Mouse (Mus musculus): ENCODE data around the gene Pctp.

DNA sequence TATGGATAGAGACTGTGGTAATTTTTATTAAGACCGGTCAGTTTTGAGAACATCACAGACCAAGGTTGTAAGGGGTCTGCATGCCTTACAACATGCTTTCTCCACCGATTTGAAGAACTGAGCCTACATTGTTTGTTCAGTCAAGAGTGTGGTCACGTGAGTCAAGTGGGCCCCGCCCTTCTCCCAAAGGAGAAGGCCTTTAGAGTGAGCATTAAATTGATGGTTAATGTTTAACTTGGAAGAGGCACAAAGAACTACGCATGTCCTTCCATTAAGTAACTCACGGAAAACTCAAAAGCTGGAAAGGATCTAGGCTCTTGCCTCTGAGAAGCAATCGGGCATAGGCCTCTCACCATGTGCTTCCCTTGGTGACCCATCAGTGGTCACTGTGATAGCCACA is 5.8 kb downstream of the Pctp start:
- TF ChIP-seq TAL1 (conservative IDR thresholded peaks at IDR 0.05; ENCODE audit: low read depth, low read length), result no peak
- TF ChIP-seq CTCF (IDR thresholded peaks at IDR 0.05; ENCODE audit: low read depth, low read length), result no peak
- no peak for TF ChIP-seq POLR2AphosphoS5 (IDR thresholded peaks at IDR 0.05; ENCODE audit: insufficient replicate concordance, low read depth, low read length)
- no peak for TF ChIP-seq GATA2 (IDR thresholded peaks at IDR 0.05; ENCODE audit: borderline replicate concordance, low read depth, low read length)

Data from G1E (cell line).